Mouse (Mus musculus) hindbrain, embryonic 10.5 days (tissue): ENCODE data around the gene Dapp1. TPM values are rescaled to one million over a fixed set of nuclear protein-coding genes. Genes with fewer than 3 reads are reported as not detected.
"Not testable (repeated sequence)": the region's sequence is repeated elsewhere in the genome, so short reads cannot be mapped to it uniquely, and the experiment has no call there.

ENCODE experiments used
- DNase-seq: peaks from one replicate; pipeline ENCODE4 v3.0.0-alpha.2; 2017; ENCODE audit warnings: low spot score
- H3K27ac ChIP-seq: fragments of 300-500 bp; sonication (generic); 2 replicates; pipeline ENCODE4 v1.5.1; 2016; ENCODE audit warnings: mild to moderate bottlenecking, moderate library complexity
- H3K27me3 ChIP-seq: fragments of 300-500 bp; sonication (generic); 2 replicates; pipeline ENCODE4 v1.6.1; 2016; ENCODE audit warnings: mild to moderate bottlenecking; ENCODE audit not compliant: poor library complexity, insufficient read depth, severe bottlenecking
- H3K36me3 ChIP-seq: fragments of 300-500 bp; sonication (generic); 2 replicates; pipeline ENCODE4 v1.6.1; 2016; ENCODE audit warnings: mild to moderate bottlenecking, moderate library complexity
- H3K4me1 ChIP-seq: fragments of 300-500 bp; sonication (generic); replicated peaks from 2 replicates; pipeline ENCODE4 v1.6.1; 2016; ENCODE audit warnings: mild to moderate bottlenecking
- H3K4me3 ChIP-seq: fragments of 300-500 bp; sonication (generic); 2 replicates; pipeline ENCODE4 v1.5.1; 2016; ENCODE audit warnings: mild to moderate bottlenecking, moderate library complexity
- H3K9me3 ChIP-seq: fragments of 300-500 bp; sonication (generic); 2 replicates; pipeline ENCODE4 v1.6.1; 2016; ENCODE audit warnings: mild to moderate bottlenecking, moderate library complexity
- WGBS: fragments of 180-500 bp; shearing (Covaris S2); methylation state at CpG from one replicate; pipeline ENCODE4 v1.1.7; 2016; 5-methylcytosine and 5-hydroxymethylcytosine counted together
- polyA plus RNA-seq: library from polyadenylated mRNA; unstranded; fragments of >200 nt; fragmentation: Nextera tagmentation; extraction: Ambion mirVana; gene quantifications from 2 replicates; pipeline ENCODE4 v1.2.1, GENCODE M21; 2016

Dapp1 gene
- polyA plus RNA-seq, 1 experiment from 2014 or later = 2.4 TPM

GRCm38 (mm10) chr3:137978233-137978632 lies 3.1 kb downstream of the Dapp1 start:
- Histone ChIP-seq H3K4me1 (peaks cover 20% of the 10 kb centered on the region), H3K9me3 (no peaks in the 10 kb centered on the region), H3K4me3 (no peak overlapping the region), H3K36me3 (no peaks in the 10 kb centered on the region), H3K27ac (no peak overlapping the region), H3K27me3 (peaks cover 4% of the 10 kb centered on the region; the same call in 1 of the 2 replicates)
- DNase-seq = no peak
- 75% methylated on average over 5 of the region's 5 CpGs for WGBS

GRCm38 (mm10) chr3:137977629-137978041 lies 3.7 kb downstream of the Dapp1 start:
- WGBS = 18% methylated on average over 6 of the region's 6 CpGs
- no peak for DNase-seq

GRCm38 (mm10) chr3:137976943-137977628 lies 4.3 kb downstream of the Dapp1 start:
- Histone ChIP-seq H3K9me3 (no peaks in the 10 kb centered on the region), H3K27ac (peak overlapping the region; percentile 57; the same call in 1 of the 2 replicates), H3K4me3 (no peak overlapping the region), H3K27me3 (peaks cover 4% of the 10 kb centered on the region; the same call in 1 of the 2 replicates), H3K4me1 (peaks cover 20% of the 10 kb centered on the region), H3K36me3 (no peaks in the 10 kb centered on the region)
- WGBS = 21% methylated on average over 9 of the region's 9 CpGs
- DNase-seq = no peak

More at GRCm38 (mm10) chr3:137977629-137978041, 3.7 kb downstream of the Dapp1 start:
- Histone ChIP-seq H3K4me3 (no peak overlapping the region), H3K27me3 (peaks cover 4% of the 10 kb centered on the region; the same call in 1 of the 2 replicates), H3K4me1 (peaks cover 20% of the 10 kb centered on the region), H3K27ac (peak overlapping the region; percentile 57; the same call in 1 of the 2 replicates), H3K9me3 (no peaks in the 10 kb centered on the region), H3K36me3 (no peaks in the 10 kb centered on the region)

DNA sequence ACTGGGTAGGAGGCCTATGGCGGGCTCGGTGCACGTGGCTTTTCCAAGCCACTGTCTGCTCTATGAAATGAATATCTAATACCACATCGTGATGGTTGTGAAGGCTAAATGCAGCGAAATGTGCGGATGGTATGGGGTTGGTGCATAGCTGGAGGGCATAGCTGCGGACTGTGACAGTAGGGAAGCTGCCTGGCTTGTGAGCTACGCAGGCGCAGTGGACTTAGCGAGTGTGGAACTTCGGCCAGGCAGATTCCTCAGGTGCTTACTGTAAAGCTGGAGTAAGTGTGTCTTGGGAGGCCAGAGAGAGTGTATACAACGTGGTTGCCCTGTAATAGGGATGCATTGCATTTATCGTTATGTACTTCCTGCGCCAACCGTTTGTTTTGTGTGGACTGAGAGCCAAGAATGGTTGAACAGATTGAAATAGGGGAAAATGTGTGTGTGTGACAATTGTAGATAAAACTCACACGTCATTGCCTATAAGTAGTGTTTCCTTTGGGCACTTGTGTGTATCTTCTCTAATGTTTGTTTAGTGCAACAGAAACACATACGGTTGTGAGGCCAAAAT lies 5.4 kb downstream of the Dapp1 start:
- no peak for DNase-seq

GRCm38 (mm10) chr3:137975435-137975834 lies 5.9 kb downstream of the Dapp1 start:
- Histone ChIP-seq H3K36me3 (no peaks in the 10 kb centered on the region), H3K27me3 (0 out of 2 replicates have a peak, but pooled peaks cover 3% of the 10 kb centered on the region), H3K4me3 (no peak overlapping the region), H3K9me3 (no peaks in the 10 kb centered on the region), H3K4me1 (peaks cover 12% of the 10 kb centered on the region), H3K27ac (no peak overlapping the region)
- 84% methylated on average over 7 of the region's 7 CpGs for WGBS
- DNase-seq = no peak

More for the DNA sequence above, 5.4 kb downstream of the Dapp1 start:
- H3K4me1 ChIP-seq = peaks cover 12% of the 10 kb centered on the region
- peaks cover 4% of the 10 kb centered on the region; the same call in 1 of the 2 replicates for H3K27me3 ChIP-seq
- no peak overlapping the region for H3K4me3 ChIP-seq
- no peaks in the 10 kb centered on the region for H3K36me3 ChIP-seq
- no peaks in the 10 kb centered on the region for H3K9me3 ChIP-seq
- no peak overlapping the region for H3K27ac ChIP-seq
- 91% methylated on average over 17 of the region's 17 CpGs for WGBS

- Histone ChIP-seq H3K27ac (no peak overlapping the region), H3K4me3 (no peak overlapping the region), H3K9me3 (no peaks in the 10 kb centered on the region), H3K27me3 (no peaks in the 10 kb centered on the region), H3K36me3 (no peaks in the 10 kb centered on the region), H3K4me1 (peaks cover 12% of the 10 kb centered on the region)
- DNase-seq = no peak
- WGBS = 77% methylated on average over 8 of the region's 8 CpGs
Measured at GRCm38 (mm10) chr3:137974306-137974705, 7.0 kb downstream of the Dapp1 start.

DNA sequence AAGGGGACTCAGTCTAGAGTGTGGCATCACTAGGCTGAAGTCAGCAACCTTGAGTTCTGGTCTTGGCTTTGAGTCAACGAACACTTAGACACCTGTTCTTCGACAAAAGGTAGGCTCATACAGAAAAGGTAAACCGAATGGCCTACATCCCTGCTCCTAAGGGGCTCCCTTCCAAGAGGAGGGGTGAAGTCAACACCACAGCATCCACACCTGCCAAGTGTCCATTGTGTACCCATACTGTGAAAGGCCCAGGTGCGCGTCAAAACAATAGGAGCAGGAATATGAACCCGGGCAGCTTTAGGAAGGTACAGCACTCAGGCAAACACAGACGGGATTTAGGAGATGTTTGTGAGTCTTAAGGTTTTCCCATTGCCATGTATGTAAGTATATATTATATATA lies 8.4 kb downstream of the Dapp1 start:
- Histone ChIP-seq H3K9me3 (no peaks in the 10 kb centered on the region), H3K4me3 (no peak overlapping the region), H3K27ac (no peak overlapping the region), H3K36me3 (no peaks in the 10 kb centered on the region), H3K27me3 (no peaks in the 10 kb centered on the region), H3K4me1 (peaks cover 12% of the 10 kb centered on the region)
- 91% methylated on average over 7 of the region's 7 CpGs for WGBS
- no peak for DNase-seq

- Histone ChIP-seq H3K4me3 (no peak overlapping the region), H3K27ac (no peak overlapping the region), H3K36me3 (no peaks in the 10 kb centered on the region), H3K9me3 (no peaks in the 10 kb centered on the region), H3K27me3 (no peaks in the 10 kb centered on the region), H3K4me1 (peaks cover 5% of the 10 kb centered on the region)
- 85% methylated on average over 5 of the region's 5 CpGs for WGBS
- DNase-seq = no peak
Measured at GRCm38 (mm10) chr3:137972224-137972623, 9.1 kb downstream of the Dapp1 start.

DNA sequence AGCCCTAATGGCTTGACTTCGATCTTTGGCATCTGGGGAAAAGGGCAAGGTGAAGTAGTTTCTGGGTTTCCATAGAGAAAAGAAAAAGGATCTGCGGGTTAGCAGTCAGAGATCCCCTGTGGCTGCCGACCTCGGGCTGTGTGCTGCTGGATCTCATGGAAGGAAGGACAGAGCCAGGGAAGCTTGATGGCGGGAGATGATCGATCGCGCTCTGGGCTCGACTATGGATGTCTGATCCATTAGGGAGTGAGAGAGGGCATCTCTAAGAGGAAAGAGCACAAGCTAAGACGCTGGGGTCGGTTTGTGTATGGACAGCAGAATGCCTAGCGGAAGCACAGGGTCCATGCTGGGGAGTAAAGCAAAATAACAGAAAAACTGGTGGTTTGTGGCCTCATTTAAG lies 11.4 kb downstream of the Dapp1 start:
- no peaks in the 10 kb centered on the region for H3K27me3 ChIP-seq
- no peaks in the 10 kb centered on the region for H3K4me1 ChIP-seq
- peak; percentile 71 for DNase-seq
- peak overlapping the region; percentile 9 for H3K4me3 ChIP-seq
- peak overlapping the region; percentile 10; the same call in 1 of the 2 replicates for H3K27ac ChIP-seq
- no peaks in the 10 kb centered on the region for H3K9me3 ChIP-seq
- H3K36me3 ChIP-seq = no peaks in the 10 kb centered on the region
- 41% methylated on average over 12 of the region's 12 CpGs for WGBS

GRCm38 (mm10) chr3:137968820-137969486 lies 12.4 kb downstream of the Dapp1 start:
- no peak overlapping the region for H3K4me3 ChIP-seq
- 90% methylated on average over 9 of the region's 9 CpGs for WGBS
- H3K27ac ChIP-seq = no peak overlapping the region
- no peaks in the 10 kb centered on the region for H3K36me3 ChIP-seq
- no peaks in the 10 kb centered on the region for H3K4me1 ChIP-seq
- H3K27me3 ChIP-seq = no peaks in the 10 kb centered on the region
- no peak for DNase-seq
- H3K9me3 ChIP-seq = no peaks in the 10 kb centered on the region

DNA sequence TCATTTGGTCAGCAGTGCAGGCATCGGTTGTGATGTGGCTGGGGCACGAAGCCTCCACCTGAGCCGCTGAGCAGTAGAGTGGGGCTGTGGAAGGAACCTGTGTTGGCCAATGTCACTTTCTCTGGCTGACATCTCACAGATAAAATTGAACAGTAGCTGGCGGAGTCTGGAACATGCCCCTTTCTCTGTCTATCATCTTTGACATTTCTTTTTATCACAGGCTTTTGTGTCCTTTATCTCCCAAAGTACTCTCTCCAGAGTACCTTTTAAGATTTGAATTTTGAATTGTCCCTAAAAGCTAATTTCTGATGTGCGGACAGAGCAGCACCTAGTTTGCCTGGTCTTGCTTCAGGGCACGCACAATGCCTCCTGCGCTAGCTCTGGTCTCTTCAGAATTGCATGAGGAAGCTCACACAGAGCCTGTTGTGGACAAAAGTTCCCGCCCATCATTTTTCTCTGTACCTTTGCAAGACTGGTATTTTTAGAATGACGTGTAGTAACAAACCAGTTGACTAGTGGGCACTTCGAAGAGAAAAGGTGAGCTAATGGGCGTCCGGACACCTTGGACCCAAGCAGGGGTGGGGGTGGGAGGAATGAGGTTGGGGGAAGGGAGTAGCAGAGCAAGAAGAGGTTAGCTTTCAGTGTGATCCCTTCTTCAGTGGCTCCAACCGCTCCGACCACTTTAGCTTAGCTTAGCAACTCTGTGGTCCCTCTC lies 13.1 kb downstream of the Dapp1 start:
- no peak overlapping the region for H3K4me3 ChIP-seq
- H3K9me3 ChIP-seq = no peaks in the 10 kb centered on the region
- no peak for DNase-seq
- 90% methylated on average over 14 of the region's 14 CpGs for WGBS
- peaks cover 3% of the 10 kb centered on the region; the same call in 1 of the 2 replicates for H3K4me1 ChIP-seq
- H3K27me3 ChIP-seq = no peaks in the 10 kb centered on the region
- no peaks in the 10 kb centered on the region for H3K36me3 ChIP-seq
- H3K27ac ChIP-seq = no peak overlapping the region

DNA sequence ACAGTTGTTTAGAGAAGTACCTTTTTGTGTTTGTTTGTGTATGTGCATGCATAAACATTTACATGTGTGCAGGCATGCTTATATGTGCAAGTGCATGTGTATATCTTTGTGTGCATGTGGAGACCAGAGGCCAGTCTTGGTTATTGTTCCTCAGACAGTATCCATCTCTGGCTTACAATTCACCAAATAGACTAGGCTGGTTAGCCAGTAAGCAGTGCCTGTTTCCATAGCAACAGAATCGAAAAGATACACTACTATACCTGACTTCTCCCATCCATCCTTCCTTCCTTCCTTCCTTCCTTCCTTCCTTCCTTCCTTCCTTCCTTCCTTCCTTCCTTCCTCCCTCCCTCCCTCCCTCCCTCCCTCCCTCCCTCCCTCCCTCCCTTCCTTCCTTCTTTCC lies 17.3 kb downstream of the Dapp1 start:
- H3K4me3 ChIP-seq, H3K4me1 ChIP-seq, H3K27ac ChIP-seq, DNase-seq, H3K27me3 ChIP-seq, H3K36me3 ChIP-seq, H3K9me3 ChIP-seq: not testable (repeated sequence)
- 74% methylated on average over 1 of the region's 1 CpGs for WGBS
